Comparison of ENCODE assay signal across 14 mouse cellular contexts in the genomic region with DNA sequence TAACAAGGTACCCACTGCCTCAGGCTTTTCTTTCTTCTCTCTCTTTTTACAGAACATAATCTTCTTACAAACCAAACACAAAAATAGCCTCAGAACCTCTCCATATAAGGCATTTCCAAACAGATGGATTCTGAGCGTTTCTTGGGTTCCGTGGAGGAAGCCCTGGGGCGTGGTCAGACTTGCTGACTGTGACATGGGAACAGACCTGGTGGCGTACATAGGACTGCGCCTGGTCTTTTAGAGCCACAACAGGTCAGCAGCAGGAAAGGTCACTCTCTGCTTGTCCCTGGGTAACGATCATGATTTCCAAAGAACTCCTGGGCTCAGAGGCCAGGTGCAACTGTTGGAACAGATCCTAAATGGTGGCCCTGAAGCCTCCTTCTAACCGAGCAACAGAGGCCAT. TPM values are rescaled to one million over a fixed set of nuclear protein-coding genes. Genes with fewer than 3 reads are reported as not detected.
DNase-seq lines count a peak whose midpoint lies in the region; ATAC-seq and TF ChIP-seq lines count a peak whose summit lies in the region.
"Had no signal": no experiment of that assay in that cellular context is flagged by ENCODE, and none has a peak within 500 bp of the region (broad histone marks: within the 10 kb centered on the region; RNA-seq: fewer than 3 reads in every experiment).

No protein-coding gene starts in this region.

- no peak overlapping the region for H3K4me2 ChIP-seq in embryonic facial prominence, embryonic 14.5 days (ENCODE audit: low read depth, low read length)
- H3K4me2 ChIP-seq in hindbrain, embryonic 13.5 days: no peak overlapping the region
- no peak overlapping the region for H3K4me2 ChIP-seq in hindbrain, embryonic 11.5 days (replicated peaks; ENCODE audit: low read depth, low read length)

- 0 out of 2 replicates have a peak overlapping the region, but pooled peaks have one; percentile 15 for H3K27ac ChIP-seq in embryonic facial prominence, embryonic 14.5 days (replicated peaks; ENCODE audit: low read depth, low read length)
- no peak overlapping the region for H3K27ac ChIP-seq in embryonic facial prominence, embryonic 10.5 days (replicated peaks)
- H3K27ac ChIP-seq in hindbrain, embryonic 13.5 days: peak overlapping the region; percentile 66
- no peak overlapping the region for H3K27ac ChIP-seq in hindbrain, embryonic 11.5 days (ENCODE audit: low read depth, low read length)
- peak overlapping the region; percentile 65; the same call in 1 of the 2 replicates for H3K27ac ChIP-seq in testis, adult 2 months (ENCODE audit: control insufficient read depth, insufficient read depth, low read depth, low read length)

- 68% methylated on average over 7 of the region's 7 CpGs for WGBS in embryonic facial prominence, embryonic 14.5 days
- WGBS in embryonic facial prominence, embryonic 10.5 days: 81% methylated on average over 7 of the region's 7 CpGs
- 83% methylated on average over 7 of the region's 7 CpGs for WGBS in hindbrain, embryonic 13.5 days
- 80% methylated on average over 7 of the region's 7 CpGs for WGBS in hindbrain, embryonic 11.5 days

- no peak overlapping the region for H3K4me3 ChIP-seq in embryonic facial prominence, embryonic 14.5 days (ENCODE audit: low read depth, low read length)
- no peak overlapping the region for H3K4me3 ChIP-seq in embryonic facial prominence, embryonic 10.5 days
- no peak overlapping the region for H3K4me3 ChIP-seq in hindbrain, embryonic 13.5 days
- H3K4me3 ChIP-seq in hindbrain, embryonic 11.5 days (ENCODE audit: low read depth, low read length): no peak overlapping the region
- H3K4me3 ChIP-seq in testis, adult 2 months (ENCODE audit: control insufficient read depth, low read depth, low read length): no peak overlapping the region

- no peak for DNase-seq in embryonic facial prominence, embryonic 14.5 days (ENCODE audit: low spot score)
- no peak for DNase-seq in embryonic facial prominence, embryonic 10.5 days (ENCODE audit: low spot score)
- no peak for DNase-seq in hindbrain, embryonic 11.5 days (ENCODE audit: low spot score)
- no peak for DNase-seq in testis, postnatal 14 days (ENCODE audit: low spot score)
- DNase-seq in liver: no peak
- no peak for DNase-seq in adrenal gland, adult (ENCODE audit: inconsistent age in 2 of 2, low spot score in 1 of 2)
- DNase-seq: adrenal gland, adult 2 months; gastrocnemius, postnatal 10 days; kidney, postnatal 36 days; lung, adult 18-20 months; thymus, adult 18-20 months had no signal

- H3K36me3 ChIP-seq in embryonic facial prominence, embryonic 14.5 days (ENCODE audit: control insufficient read depth, insufficient read depth, low read length): no peaks in the 10 kb centered on the region
- peaks cover 34% of the 10 kb centered on the region for H3K36me3 ChIP-seq in embryonic facial prominence, embryonic 10.5 days (replicated peaks)
- peaks cover 37% of the 10 kb centered on the region for H3K36me3 ChIP-seq in hindbrain, embryonic 13.5 days
- 0 out of 2 replicates have a peak, but pooled peaks cover 5% of the 10 kb centered on the region for H3K36me3 ChIP-seq in hindbrain, embryonic 11.5 days (ENCODE audit: control insufficient read depth, insufficient read depth, low read length)
- H3K36me3 ChIP-seq in testis, adult 2 months (ENCODE audit: control insufficient read depth, insufficient read depth, low read length): no peaks in the 10 kb centered on the region
- H3K36me3 ChIP-seq: G1E had no signal

- TF ChIP-seq CTCF in testis, adult 2 months (IDR thresholded peaks at IDR 0.05; ENCODE audit: control insufficient read depth, insufficient read depth, insufficient replicate concordance, low read depth, low read length): no peak

- H3K9me3 ChIP-seq in embryonic facial prominence, embryonic 14.5 days (ENCODE audit: control insufficient read depth, low read length): no peaks in the 10 kb centered on the region
- H3K9me3 ChIP-seq in embryonic facial prominence, embryonic 10.5 days: no peaks in the 10 kb centered on the region
- H3K9me3 ChIP-seq in hindbrain, embryonic 13.5 days: no peaks in the 10 kb centered on the region
- no peaks in the 10 kb centered on the region for H3K9me3 ChIP-seq in hindbrain, embryonic 11.5 days (ENCODE audit: control insufficient read depth, low read length)

- H3K4me1 ChIP-seq in embryonic facial prominence, embryonic 14.5 days (ENCODE audit: control insufficient read depth, insufficient read depth, low read length): peaks cover 22% of the 10 kb centered on the region
- peaks cover 22% of the 10 kb centered on the region for H3K4me1 ChIP-seq in embryonic facial prominence, embryonic 10.5 days
- H3K4me1 ChIP-seq in hindbrain, embryonic 13.5 days (replicated peaks): peaks cover 80% of the 10 kb centered on the region
- H3K4me1 ChIP-seq in hindbrain, embryonic 11.5 days (replicated peaks; ENCODE audit: control insufficient read depth, insufficient read depth, low read length): no peaks in the 10 kb centered on the region
- peaks cover 2% of the 10 kb centered on the region for H3K4me1 ChIP-seq in testis, adult 2 months (ENCODE audit: control insufficient read depth, insufficient read depth, low read length)

- ATAC-seq in embryonic facial prominence, embryonic 14.5 days (ENCODE audit: low read depth): no peak
- ATAC-seq in hindbrain, embryonic 13.5 days (ENCODE audit: low FRiP score): no peak
- ATAC-seq in hindbrain, embryonic 11.5 days (ENCODE audit: low FRiP score): no peak

- no peaks in the 10 kb centered on the region for H3K27me3 ChIP-seq in embryonic facial prominence, embryonic 14.5 days (replicated peaks; ENCODE audit: control insufficient read depth, insufficient read depth, low read length)
- H3K27me3 ChIP-seq in embryonic facial prominence, embryonic 10.5 days (replicated peaks; ENCODE audit: low read depth, poor library complexity, severe bottlenecking): no peaks in the 10 kb centered on the region
- H3K27me3 ChIP-seq in hindbrain, embryonic 13.5 days: no peaks in the 10 kb centered on the region
- no peaks in the 10 kb centered on the region for H3K27me3 ChIP-seq in hindbrain, embryonic 11.5 days (ENCODE audit: control insufficient read depth, insufficient read depth, low read length)
- H3K27me3 ChIP-seq in testis, adult 2 months (ENCODE audit: control insufficient read depth, insufficient read depth, low read length): no peaks in the 10 kb centered on the region

- H3K9ac ChIP-seq in embryonic facial prominence, embryonic 14.5 days (ENCODE audit: low read depth, low read length): no peak overlapping the region
- no peak overlapping the region for H3K9ac ChIP-seq in hindbrain, embryonic 13.5 days
- H3K9ac ChIP-seq in hindbrain, embryonic 11.5 days (ENCODE audit: low read depth, low read length): no peak overlapping the region

- TF ChIP-seq POLR2A in testis, adult 2 months (IDR thresholded peaks at IDR 0.05; ENCODE audit: control insufficient read depth, low read depth, low read length): no peak

RNA-seq across cellular contexts. Expression of gene Map1b, which starts 31.0 kb away (rescaled TPM):
- 203 and 242 TPM in 2 replicates for polyA plus RNA-seq in embryonic facial prominence, embryonic 14.5 days (2014; fragmentation: Nextera tagmentation; extraction: Ambion mirVana)
- 288 and 317 TPM in 2 replicates for polyA plus RNA-seq in embryonic facial prominence, embryonic 10.5 days (2016; fragmentation: Nextera tagmentation; extraction: Ambion mirVana)
- polyA plus RNA-seq in hindbrain, embryonic 13.5 days (2015; fragmentation: Nextera tagmentation; extraction: Ambion mirVana): 2,103 and 2,232 TPM in 2 replicates
- 1,051 and 1,521 TPM in 2 replicates for polyA plus RNA-seq in hindbrain, embryonic 11.5 days (2014; fragmentation: Nextera tagmentation; extraction: Ambion mirVana)
- polyA plus RNA-seq in testis, adult 2 months (2012; rRNA removed): 4.2 and 5.6 TPM in 2 replicates
- polyA plus RNA-seq: G1E had no signal

Comparison
In these comparisons a context has a peak if more than half of its experiments do, and no peak if none do; other contexts are left out.
1. H3K27ac ChIP-seq: peak in embryonic facial prominence, embryonic 14.5 days (single experiment), hindbrain, embryonic 13.5 days (single experiment) and testis, adult 2 months (single experiment); none in embryonic facial prominence, embryonic 10.5 days (single experiment) and hindbrain, embryonic 11.5 days (single experiment).
2. RNA of gene Map1b, which starts 31.0 kb away (polyA plus RNA-seq): 2,103 to 2,232 TPM in hindbrain, embryonic 13.5 days, 1,051 to 1,521 TPM in hindbrain, embryonic 11.5 days, 288 to 317 TPM in embryonic facial prominence, embryonic 10.5 days and 203 to 242 TPM in embryonic facial prominence, embryonic 14.5 days; 4.2 to 5.6 TPM in testis, adult 2 months; every median in the first group is over 10 times any median in the second.